Mouse (Mus musculus): ENCODE results near the gene Cenpu. TPM values are rescaled to one million over a fixed set of nuclear protein-coding genes. Genes with fewer than 3 reads are reported as not detected.

Cenpu gene
- polyA plus RNA-seq, 1 experiment from 2014 or later: 30.5 TPM

DNA sequence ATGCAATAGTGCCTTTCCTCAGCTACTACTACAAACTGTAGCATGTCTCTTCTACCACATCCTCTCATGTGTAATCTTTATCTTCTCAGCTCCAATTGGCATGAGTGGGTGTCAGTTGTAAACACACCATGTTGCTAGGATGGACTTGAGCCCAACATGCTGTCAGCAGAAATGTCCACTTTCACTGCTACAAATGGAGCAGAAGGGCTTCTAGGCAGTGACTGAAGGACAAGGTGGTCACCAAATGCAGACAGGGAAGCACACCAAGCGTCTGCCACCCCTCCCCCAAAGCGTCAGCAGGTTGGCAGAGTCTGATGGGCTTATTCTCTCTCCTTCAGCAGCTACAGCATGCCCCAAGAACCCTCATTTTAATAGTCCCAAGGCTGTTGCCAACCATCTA is 41.9 kb downstream of the Cenpu start:
- Histone ChIP-seq H3K9me3 (replicated peaks) (no peaks in the 10 kb centered on the region), H3K27me3 (ENCODE audit: low read depth, poor library complexity, severe bottlenecking) (no peaks in the 10 kb centered on the region), H3K27ac (replicated peaks) (no peak overlapping the region), H3K36me3 (peaks cover 6% of the 10 kb centered on the region), H3K4me1 (no peaks in the 10 kb centered on the region), H3K4me3 (no peak overlapping the region)
- WGBS: 84% methylated on average over 2 of the region's 2 CpGs
- no peak for DNase-seq (ENCODE audit: low spot score)

DNA sequence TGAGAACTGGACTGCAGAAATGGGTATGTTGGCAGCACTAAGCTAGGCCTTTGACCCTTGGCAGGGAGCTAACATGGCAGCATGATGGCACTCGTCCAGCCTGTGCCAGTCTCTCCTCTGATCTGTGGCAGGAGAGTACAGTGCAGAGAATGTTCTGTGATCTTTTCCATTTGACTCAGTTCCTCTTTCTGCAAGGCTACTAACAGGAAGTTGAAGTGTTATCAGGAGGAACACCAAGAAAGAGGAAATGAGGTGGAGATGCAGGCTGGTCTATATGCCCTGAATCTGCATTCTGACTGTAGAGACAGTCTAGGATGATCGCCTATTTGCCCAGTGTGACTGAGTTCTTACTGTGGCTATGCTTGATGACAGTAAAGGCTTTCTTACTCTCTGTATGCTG is 43.8 kb downstream of the Cenpu start:
- Histone ChIP-seq H3K4me3 (no peak overlapping the region), H3K9me3 (replicated peaks) (no peaks in the 10 kb centered on the region), H3K4me1 (no peaks in the 10 kb centered on the region), H3K27ac (replicated peaks) (no peak overlapping the region), H3K36me3 (no peaks in the 10 kb centered on the region), H3K27me3 (ENCODE audit: low read depth, poor library complexity, severe bottlenecking) (no peaks in the 10 kb centered on the region)
- 88% methylated on average over 2 of the region's 2 CpGs for WGBS
- no peak for DNase-seq (ENCODE audit: low spot score)

- H3K36me3 ChIP-seq: no peaks in the 10 kb centered on the region
- no peak for DNase-seq (ENCODE audit: low spot score)
- WGBS: 95% methylated on average over 2 of the region's 2 CpGs
- H3K4me3 ChIP-seq: no peak overlapping the region
- no peaks in the 10 kb centered on the region for H3K27me3 ChIP-seq (ENCODE audit: low read depth, poor library complexity, severe bottlenecking)
- H3K9me3 ChIP-seq (replicated peaks): no peaks in the 10 kb centered on the region
- no peak overlapping the region for H3K27ac ChIP-seq (replicated peaks)
- no peaks in the 10 kb centered on the region for H3K4me1 ChIP-seq
Measured at GRCm38 (mm10) chr8:46596530-46596929, 44.7 kb downstream of the Cenpu start.

DNA sequence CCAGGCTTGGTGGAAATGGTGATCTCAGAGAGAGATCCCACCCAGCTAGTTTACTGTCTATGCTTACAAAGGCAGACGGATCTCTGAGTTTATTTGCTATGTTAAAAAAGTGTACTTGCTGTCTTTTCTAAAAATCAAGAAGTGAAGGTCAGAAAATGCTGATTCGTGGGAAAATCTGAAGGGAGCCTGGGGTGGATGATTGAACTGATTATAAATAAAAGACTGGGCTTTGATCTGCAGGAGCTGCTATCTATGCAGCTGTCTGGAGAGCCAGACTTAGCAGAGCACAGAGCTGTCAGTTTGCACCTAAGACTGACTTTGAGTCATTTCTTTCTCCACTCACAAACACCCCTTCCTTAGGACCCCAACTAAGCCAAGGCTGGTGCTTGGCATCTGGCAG is 45.6 kb downstream of the Cenpu start:
- no peak for DNase-seq (ENCODE audit: low spot score)
- 85% methylated on average over 2 of the region's 2 CpGs for WGBS
- no peaks in the 10 kb centered on the region for H3K9me3 ChIP-seq (replicated peaks)
- H3K4me3 ChIP-seq: no peak overlapping the region
- no peaks in the 10 kb centered on the region for H3K36me3 ChIP-seq
- H3K27me3 ChIP-seq (ENCODE audit: low read depth, poor library complexity, severe bottlenecking): no peaks in the 10 kb centered on the region
- no peak overlapping the region for H3K27ac ChIP-seq (replicated peaks)
- H3K4me1 ChIP-seq: no peaks in the 10 kb centered on the region

GRCm38 (mm10) chr8:46598114-46598513 is 46.3 kb downstream of the Cenpu start:
- WGBS: 89% methylated on average over 2 of the region's 2 CpGs
- no peak for DNase-seq (ENCODE audit: low spot score)
- Histone ChIP-seq H3K4me1 (no peaks in the 10 kb centered on the region), H3K4me3 (no peak overlapping the region), H3K27ac (replicated peaks) (no peak overlapping the region), H3K27me3 (ENCODE audit: low read depth, poor library complexity, severe bottlenecking) (no peaks in the 10 kb centered on the region), H3K36me3 (0 out of 2 replicates have a peak, but pooled peaks cover 2% of the 10 kb centered on the region), H3K9me3 (replicated peaks) (no peaks in the 10 kb centered on the region)

DNA sequence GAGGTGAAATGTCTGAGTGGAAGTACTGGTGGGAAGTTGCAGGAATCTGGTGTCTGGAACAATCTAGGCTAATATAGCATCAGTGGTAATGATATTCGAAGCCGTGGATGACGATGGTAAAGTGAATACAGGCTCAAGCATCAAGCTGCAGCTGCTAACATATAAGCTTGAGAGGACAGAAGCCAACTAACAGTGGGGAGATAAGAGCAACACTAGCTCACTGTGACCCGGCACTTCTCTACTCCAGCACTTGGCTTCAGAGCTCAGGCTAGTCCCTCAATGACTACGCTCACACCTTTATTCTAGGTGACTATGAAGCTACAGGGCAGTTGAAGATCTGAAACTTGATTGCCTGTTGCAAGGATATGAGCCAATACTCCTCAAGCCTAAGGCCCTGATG is 46.9 kb downstream of the Cenpu start:
- Histone ChIP-seq H3K27ac (replicated peaks) (no peak overlapping the region), H3K27me3 (ENCODE audit: low read depth, poor library complexity, severe bottlenecking) (no peaks in the 10 kb centered on the region)
- 97% methylated on average over 5 of the region's 5 CpGs for WGBS

GRCm38 (mm10) chr8:46599314-46599904 is 47.6 kb downstream of the Cenpu start:
- H3K4me3 ChIP-seq: no peak overlapping the region
- H3K4me1 ChIP-seq: no peaks in the 10 kb centered on the region
- no peaks in the 10 kb centered on the region for H3K9me3 ChIP-seq (replicated peaks)
- H3K36me3 ChIP-seq: 0 out of 2 replicates have a peak, but pooled peaks cover 2% of the 10 kb centered on the region
- H3K27ac ChIP-seq (replicated peaks): no peak overlapping the region
- 92% methylated on average over 7 of the region's 7 CpGs for WGBS
- no peak for DNase-seq (ENCODE audit: low spot score)
- no peaks in the 10 kb centered on the region for H3K27me3 ChIP-seq (ENCODE audit: low read depth, poor library complexity, severe bottlenecking)

More for the DNA sequence above, 46.9 kb downstream of the Cenpu start:
- DNase-seq (ENCODE audit: low spot score): no peak
- Histone ChIP-seq H3K9me3 (replicated peaks) (no peaks in the 10 kb centered on the region), H3K4me1 (no peaks in the 10 kb centered on the region), H3K4me3 (no peak overlapping the region), H3K36me3 (0 out of 2 replicates have a peak, but pooled peaks cover 2% of the 10 kb centered on the region)

DNA sequence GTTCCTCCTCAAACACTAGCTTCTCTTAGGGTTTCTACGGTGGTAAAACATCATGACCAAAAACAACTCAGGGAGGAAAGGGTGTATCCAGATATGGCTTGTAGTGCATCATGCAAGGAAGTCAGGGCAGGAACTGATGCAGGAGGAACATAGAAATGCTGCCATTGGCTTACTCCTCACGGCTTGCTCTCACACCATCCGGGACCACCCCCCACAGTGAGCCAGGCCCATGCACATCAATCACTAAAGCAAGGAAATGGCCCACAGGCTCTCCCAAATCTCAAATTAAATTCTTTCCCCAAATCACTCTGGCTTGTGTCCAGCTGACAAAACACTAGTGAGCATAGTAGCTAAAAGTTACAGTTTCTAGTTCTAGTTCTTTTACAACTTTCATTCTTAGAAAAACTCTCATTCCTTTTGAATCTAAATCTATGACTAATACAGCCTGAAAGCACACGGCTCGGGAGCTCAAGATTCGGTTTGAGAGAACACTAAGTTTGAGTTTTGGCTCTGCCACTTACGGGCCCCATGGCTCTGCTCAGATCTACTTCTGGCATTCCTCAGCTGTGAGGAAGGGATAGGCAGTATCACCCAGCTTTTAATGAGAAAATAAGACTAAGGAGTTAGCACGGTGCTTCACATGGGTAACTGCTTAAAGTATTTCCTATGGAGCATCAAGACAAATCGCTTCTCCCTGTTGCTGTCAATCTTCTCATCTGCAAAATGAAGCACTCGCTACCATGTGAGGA is 49.3 kb downstream of the Cenpu start:
- 81% methylated on average over 10 of the region's 10 CpGs for WGBS

GRCm38 (mm10) chr8:46603587-46603986 is 51.8 kb downstream of the Cenpu start:
- Histone ChIP-seq H3K4me3 (no peak overlapping the region), H3K27me3 (ENCODE audit: low read depth, poor library complexity, severe bottlenecking) (no peaks in the 10 kb centered on the region), H3K9me3 (replicated peaks) (no peaks in the 10 kb centered on the region), H3K36me3 (peaks cover 5% of the 10 kb centered on the region; the same call in 1 of the 2 replicates), H3K27ac (replicated peaks) (no peak overlapping the region), H3K4me1 (no peaks in the 10 kb centered on the region)
- DNase-seq (ENCODE audit: low spot score): no peak
- 94% methylated on average over 5 of the region's 5 CpGs for WGBS

More for the DNA sequence above, 49.3 kb downstream of the Cenpu start:
- Histone ChIP-seq H3K4me3 (no peak overlapping the region), H3K27me3 (ENCODE audit: low read depth, poor library complexity, severe bottlenecking) (no peaks in the 10 kb centered on the region), H3K36me3 (0 out of 2 replicates have a peak, but pooled peaks cover 5% of the 10 kb centered on the region), H3K9me3 (replicated peaks) (no peaks in the 10 kb centered on the region), H3K4me1 (no peaks in the 10 kb centered on the region), H3K27ac (replicated peaks) (no peak overlapping the region)
- no peak for DNase-seq (ENCODE audit: low spot score)

- DNase-seq (ENCODE audit: low spot score): no peak
- H3K27ac ChIP-seq (replicated peaks): no peak overlapping the region
- H3K4me3 ChIP-seq: no peak overlapping the region
- H3K36me3 ChIP-seq: peaks cover 10% of the 10 kb centered on the region; the same call in 1 of the 2 replicates
- 91% methylated on average over 1 of the region's 1 CpGs for WGBS
- no peaks in the 10 kb centered on the region for H3K27me3 ChIP-seq (ENCODE audit: low read depth, poor library complexity, severe bottlenecking)
- H3K9me3 ChIP-seq (replicated peaks): no peaks in the 10 kb centered on the region
- H3K4me1 ChIP-seq: no peaks in the 10 kb centered on the region
Measured at GRCm38 (mm10) chr8:46606930-46607329, 55.1 kb downstream of the Cenpu start.

DNA sequence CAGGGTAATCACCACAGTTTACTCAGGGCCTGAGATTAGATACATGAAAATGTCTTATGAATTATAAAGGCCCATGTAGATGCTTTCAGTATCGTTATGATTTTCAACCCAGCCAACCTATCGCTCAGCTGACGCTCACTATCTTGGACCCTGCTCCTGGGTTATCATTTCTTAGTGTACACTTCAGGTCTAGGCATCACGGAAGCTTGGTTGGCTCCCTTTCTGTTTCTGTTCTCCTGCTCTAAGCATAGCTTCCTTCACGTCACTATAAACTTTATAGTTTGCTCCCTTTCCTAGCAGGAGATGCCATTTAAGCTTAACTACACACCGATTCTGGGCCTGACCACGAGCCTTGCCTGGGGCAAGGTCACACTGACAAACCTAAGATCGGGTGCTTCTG is 59.7 kb downstream of the Cenpu start:
- Histone ChIP-seq H3K9me3 (replicated peaks) (no peaks in the 10 kb centered on the region), H3K27ac (replicated peaks) (no peak overlapping the region), H3K27me3 (ENCODE audit: low read depth, poor library complexity, severe bottlenecking) (no peaks in the 10 kb centered on the region), H3K4me3 (no peak overlapping the region), H3K4me1 (peaks cover 6% of the 10 kb centered on the region), H3K36me3 (peaks cover 6% of the 10 kb centered on the region; the same call in 1 of the 2 replicates)
- 95% methylated on average over 8 of the region's 8 CpGs for WGBS
- no peak for DNase-seq (ENCODE audit: low spot score)

- H3K4me3 ChIP-seq: no peak overlapping the region
- no peaks in the 10 kb centered on the region for H3K9me3 ChIP-seq (replicated peaks)
- no peaks in the 10 kb centered on the region for H3K27me3 ChIP-seq (ENCODE audit: low read depth, poor library complexity, severe bottlenecking)
- DNase-seq (ENCODE audit: low spot score): no peak
- H3K36me3 ChIP-seq: peaks cover 6% of the 10 kb centered on the region; the same call in 1 of the 2 replicates
- WGBS: 84% methylated on average over 4 of the region's 4 CpGs
- H3K27ac ChIP-seq (replicated peaks): no peak overlapping the region
- peaks cover 9% of the 10 kb centered on the region for H3K4me1 ChIP-seq
Measured at GRCm38 (mm10) chr8:46612913-46613312, 61.1 kb downstream of the Cenpu start.

- Histone ChIP-seq H3K36me3 (peaks cover 6% of the 10 kb centered on the region; the same call in 1 of the 2 replicates), H3K27me3 (ENCODE audit: low read depth, poor library complexity, severe bottlenecking) (no peaks in the 10 kb centered on the region), H3K4me3 (no peak overlapping the region), H3K9me3 (replicated peaks) (no peaks in the 10 kb centered on the region), H3K27ac (replicated peaks) (no peak overlapping the region), H3K4me1 (peaks cover 13% of the 10 kb centered on the region)
- DNase-seq (ENCODE audit: low spot score): no peak
- WGBS: 79% methylated on average over 4 of the region's 4 CpGs
Measured at GRCm38 (mm10) chr8:46613377-46613776, 61.5 kb downstream of the Cenpu start.

Data from midbrain, embryonic 10.5 days (tissue).